Mouse (Mus musculus) stomach, embryonic 16.5 days (tissue): ENCODE measurements around the gene Kat2a. TPM values are rescaled to one million over a fixed set of nuclear protein-coding genes. Genes with fewer than 3 reads are reported as not detected.
A peak's percentile ranks its signal among the peaks of the same experiment; 100 is the strongest.

Experiments
- ATAC-seq: fragments of 200-750 bp; cut with Nextera tagmentation; 2 replicates; pipeline ENCODE4 v1.8.0; 2017; ENCODE audit warnings: moderate number of reproducible peaks, moderate TSS enrichment; ENCODE audit not compliant: insufficient read depth, low FRiP score
- H3K27ac ChIP-seq: fragments of 300-500 bp; sonication (generic); 2 replicates; pipeline ENCODE4 v1.5.1; 2014; ENCODE audit warnings: low read length
- H3K27me3 ChIP-seq: fragments of 300-500 bp; sonication (generic); 2 replicates; pipeline ENCODE4 v1.6.1; 2014; ENCODE audit warnings: low read length, control low read depth, mixed read lengths; ENCODE audit not compliant: control insufficient read depth, insufficient read depth
- H3K36me3 ChIP-seq: fragments of 300-500 bp; sonication (generic); 2 replicates; pipeline ENCODE4 v1.6.1; 2014; ENCODE audit warnings: low read length; ENCODE audit not compliant: control insufficient read depth, insufficient read depth
- H3K4me1 ChIP-seq: fragments of 300-500 bp; sonication (generic); 2 replicates; pipeline ENCODE4 v1.6.1; 2014; ENCODE audit warnings: low read length, control low read depth, mixed read lengths; ENCODE audit not compliant: control insufficient read depth, insufficient read depth
- H3K4me2 ChIP-seq: fragments of 300-500 bp; sonication (generic); 2 replicates; pipeline ENCODE4 v1.6.1; 2014; ENCODE audit warnings: low read depth, low read length, mixed read lengths
- H3K4me3 ChIP-seq: fragments of 300-500 bp; sonication (generic); replicated peaks from 2 replicates; pipeline ENCODE4 v1.5.1; 2014; ENCODE audit warnings: mild to moderate bottlenecking, low read length
- H3K9ac ChIP-seq: fragments of 300-500 bp; sonication (generic); 2 replicates; pipeline ENCODE4 v1.6.1; 2014; ENCODE audit warnings: low read length
- H3K9me3 ChIP-seq: fragments of 300-500 bp; sonication (generic); replicated peaks from 2 replicates; pipeline ENCODE4 v1.6.1; 2016; ENCODE audit warnings: low read length, control low read depth; ENCODE audit not compliant: control insufficient read depth
- WGBS: fragments of 180-500 bp; shearing (Covaris S2); extraction: QIAGEN DNeasy Blood & Tissue Kit; methylation state at CpG from one replicate; pipeline ENCODE4 v1.1.7; 2014; 5-methylcytosine and 5-hydroxymethylcytosine counted together
- polyA plus RNA-seq: library from polyadenylated mRNA; unstranded; fragments of >200 nt; fragmentation: Nextera tagmentation; extraction: Ambion mirVana; gene quantifications from 2 replicates; pipeline ENCODE4 v1.2.1, GENCODE M21; 2015

Kat2a gene
- polyA plus RNA-seq, 1 experiment from 2014 or later = 40.6 TPM

DNA sequence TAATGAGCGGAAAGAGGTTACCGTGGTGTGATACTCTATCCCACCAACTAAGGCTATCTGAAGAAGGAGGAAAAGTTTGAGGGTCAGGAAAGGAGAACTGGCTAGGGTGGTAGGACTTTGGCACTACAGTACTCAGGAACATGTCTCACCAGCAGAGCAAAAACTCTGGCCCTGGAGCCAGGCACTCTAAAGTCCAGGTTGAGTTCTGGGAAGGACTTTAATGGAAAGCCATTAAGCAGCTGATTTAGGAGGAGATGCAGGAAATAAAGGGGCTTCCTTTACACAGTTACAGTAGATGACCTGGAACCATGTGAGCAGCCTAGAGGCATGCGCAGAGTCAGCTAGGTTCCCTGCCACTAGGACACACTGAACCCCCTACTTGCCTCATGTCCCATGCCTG lies 14.9 kb upstream of the Kat2a start:
- Histone ChIP-seq H3K9ac (no peak overlapping the region), H3K4me2 (no peak overlapping the region), H3K36me3 (no peaks in the 10 kb centered on the region), H3K4me3 (no peak overlapping the region), H3K27ac (no peak overlapping the region), H3K4me1 (peaks cover 16% of the 10 kb centered on the region), H3K9me3 (no peaks in the 10 kb centered on the region), H3K27me3 (no peaks in the 10 kb centered on the region)
- ATAC-seq = no peak
- 94% methylated on average over 3 of the region's 3 CpGs for WGBS

DNA sequence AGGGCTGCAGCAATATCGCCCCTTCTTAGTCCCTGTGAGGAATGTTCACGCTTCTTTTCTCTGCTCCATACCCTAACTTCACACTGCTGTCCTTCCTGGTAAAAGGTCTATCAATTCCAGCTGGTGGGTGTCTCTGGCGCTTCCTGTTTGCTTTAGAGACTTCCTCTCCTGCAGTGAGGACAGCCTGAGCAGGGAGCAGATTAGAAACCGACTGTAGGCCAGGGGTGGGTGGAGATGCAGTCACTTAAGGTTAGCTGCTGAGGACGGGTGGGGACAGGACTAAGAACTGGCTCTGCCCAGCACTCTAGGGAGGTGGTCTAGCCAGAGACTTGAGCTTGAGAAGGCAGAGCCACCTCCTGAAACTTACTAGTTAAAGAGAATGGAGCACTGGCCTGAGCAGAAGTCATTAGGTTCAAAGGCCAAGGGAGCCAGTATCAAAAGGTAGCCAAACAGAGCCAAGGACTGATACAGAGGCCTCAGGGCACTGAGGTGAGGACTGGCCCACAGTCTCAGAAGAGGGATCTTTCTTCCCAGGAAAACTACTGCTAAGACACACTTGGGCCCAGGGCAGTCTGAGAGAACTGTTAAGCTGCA lies 12.8 kb upstream of the Kat2a start:
- H3K27ac ChIP-seq = peak overlapping the region; percentile 75
- peak overlapping the region; percentile 55 for H3K9ac ChIP-seq
- no peaks in the 10 kb centered on the region for H3K9me3 ChIP-seq
- no peaks in the 10 kb centered on the region for H3K36me3 ChIP-seq
- no peaks in the 10 kb centered on the region for H3K27me3 ChIP-seq
- peak; percentile 56; the same call in 1 of the 2 replicates for ATAC-seq
- no peak overlapping the region for H3K4me3 ChIP-seq
- 13% methylated on average over 5 of the region's 5 CpGs for WGBS
- H3K4me1 ChIP-seq = peaks cover 28% of the 10 kb centered on the region
- H3K4me2 ChIP-seq = 0 out of 2 replicates have a peak overlapping the region, but pooled peaks have one; percentile 4

DNA sequence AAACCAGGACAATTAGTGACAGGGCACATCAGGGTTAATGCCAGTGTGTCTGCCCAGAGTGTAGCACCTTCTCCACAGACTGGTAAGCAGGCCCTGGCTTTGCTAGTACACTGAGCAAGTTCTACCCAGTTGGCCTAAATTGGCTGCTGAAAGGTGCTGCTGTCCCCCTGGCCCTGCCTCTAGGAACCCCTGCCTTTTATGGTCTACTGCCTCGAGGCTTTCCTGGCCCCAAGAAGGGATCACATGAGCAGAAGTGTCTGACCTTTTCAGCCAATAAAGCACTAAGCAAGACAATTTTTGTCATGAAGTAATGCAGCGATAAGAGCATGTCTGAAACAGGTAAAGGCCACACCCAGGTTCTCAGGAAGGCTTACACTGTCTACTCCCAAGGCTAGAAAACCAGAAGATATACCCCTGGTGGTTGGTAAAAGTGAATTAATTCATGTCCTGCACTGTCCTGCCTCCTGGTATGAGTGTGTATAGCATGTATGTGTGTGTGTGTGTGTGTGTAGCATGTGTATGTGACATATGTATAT lies 10.3 kb upstream of the Kat2a start:
- Histone ChIP-seq H3K9ac (0 out of 2 replicates have a peak overlapping the region, but pooled peaks have one; percentile 4), H3K36me3 (no peaks in the 10 kb centered on the region), H3K4me3 (no peak overlapping the region), H3K9me3 (no peaks in the 10 kb centered on the region), H3K27me3 (no peaks in the 10 kb centered on the region), H3K4me1 (peaks cover 28% of the 10 kb centered on the region), H3K4me2 (no peak overlapping the region), H3K27ac (peak overlapping the region; percentile 64)
- no peak for ATAC-seq
- 58% methylated on average over 2 of the region's 2 CpGs for WGBS

DNA sequence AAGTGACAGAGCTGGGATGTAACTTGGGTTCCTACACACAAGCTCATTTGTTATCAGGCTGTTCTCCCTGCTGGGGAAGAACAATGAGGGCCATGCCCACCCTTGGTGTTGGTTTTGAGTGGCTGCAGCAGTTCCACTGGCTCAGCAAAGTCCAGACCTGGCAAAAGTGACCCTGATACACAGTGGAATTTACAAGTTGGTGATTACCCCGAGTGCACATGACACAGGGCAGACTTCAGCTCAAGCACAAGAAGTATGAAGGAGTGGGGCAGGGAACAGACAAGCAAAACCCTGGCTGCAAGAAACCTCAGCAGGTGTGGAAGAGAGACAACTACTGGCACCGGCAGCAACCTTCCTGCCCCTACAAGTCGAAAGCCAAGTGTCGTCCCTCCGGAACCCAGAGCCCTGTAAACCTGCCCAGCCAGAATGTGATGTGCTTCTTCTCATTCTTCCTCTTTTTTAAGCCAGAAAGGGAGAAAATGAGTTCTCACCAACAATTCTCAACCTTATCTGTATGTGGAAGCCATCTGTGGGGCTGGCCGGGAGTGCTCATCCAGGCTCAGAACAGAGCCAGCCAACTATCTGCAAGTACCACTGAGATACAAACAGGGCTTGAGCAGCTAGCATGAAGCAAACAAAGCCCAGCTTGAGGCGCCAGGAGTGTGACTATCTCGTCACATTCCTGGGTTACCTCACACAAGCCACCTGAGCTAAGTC lies 9.7 kb upstream of the Kat2a start:
- Histone ChIP-seq H3K9ac (0 out of 2 replicates have a peak overlapping the region, but pooled peaks have one; percentile 4), H3K36me3 (no peaks in the 10 kb centered on the region), H3K27me3 (no peaks in the 10 kb centered on the region), H3K4me2 (peak overlapping the region; percentile 14; the same call in 1 of the 2 replicates), H3K9me3 (no peaks in the 10 kb centered on the region), H3K27ac (peak overlapping the region; percentile 64), H3K4me1 (peaks cover 28% of the 10 kb centered on the region), H3K4me3 (no peak overlapping the region)
- WGBS = 62% methylated on average over 8 of the region's 8 CpGs
- ATAC-seq = no peak

DNA sequence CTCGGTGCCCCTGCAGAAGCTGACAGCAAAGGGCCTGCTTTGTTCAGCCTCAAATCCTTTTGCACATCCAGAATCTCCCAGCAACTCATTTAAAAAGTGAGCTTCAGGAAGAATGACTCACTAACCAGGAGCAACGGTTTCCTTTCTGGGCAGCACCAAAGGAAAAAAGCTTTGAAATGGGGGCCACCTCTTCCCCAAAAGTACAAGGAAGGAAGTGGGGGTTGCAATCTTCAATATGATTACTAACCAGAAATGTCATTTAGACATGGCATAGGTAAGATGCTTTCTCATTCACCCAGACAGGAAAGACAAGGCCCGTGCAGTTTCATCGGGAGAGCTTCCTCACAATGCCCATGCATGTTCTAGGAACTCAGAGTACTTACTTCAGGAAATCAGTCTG lies 9.0 kb upstream of the Kat2a start:
- peaks cover 28% of the 10 kb centered on the region for H3K4me1 ChIP-seq
- no peak overlapping the region for H3K9ac ChIP-seq
- no peak overlapping the region for H3K4me2 ChIP-seq
- no peak for ATAC-seq
- WGBS = 59% methylated on average over 4 of the region's 4 CpGs
- H3K9me3 ChIP-seq = no peaks in the 10 kb centered on the region
- H3K36me3 ChIP-seq = no peaks in the 10 kb centered on the region
- H3K4me3 ChIP-seq = no peak overlapping the region
- H3K27ac ChIP-seq = peak overlapping the region; percentile 64
- H3K27me3 ChIP-seq = no peaks in the 10 kb centered on the region

DNA sequence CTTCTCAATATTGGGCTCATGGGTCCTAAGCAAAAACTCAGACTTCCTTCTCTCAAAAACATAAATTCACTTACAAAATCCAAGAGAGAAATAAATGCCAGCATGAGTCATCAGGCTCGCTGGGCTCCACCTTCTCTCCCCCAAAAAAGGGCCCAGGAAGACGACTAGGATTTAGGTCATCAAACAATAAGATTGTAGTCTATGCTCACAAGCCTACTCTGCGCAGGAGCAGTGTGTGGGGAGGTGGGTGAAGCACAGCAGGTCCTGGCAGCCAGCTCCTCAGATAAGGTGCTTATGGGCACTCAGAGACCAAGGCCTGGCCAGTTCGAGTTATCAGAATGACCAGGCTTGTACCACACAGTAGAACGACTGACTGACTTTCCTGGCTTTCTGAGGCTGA lies 8.1 kb upstream of the Kat2a start:
- ATAC-seq = no peak
- Histone ChIP-seq H3K4me2 (no peak overlapping the region), H3K4me1 (peaks cover 26% of the 10 kb centered on the region), H3K4me3 (no peak overlapping the region), H3K9ac (no peak overlapping the region), H3K27me3 (no peaks in the 10 kb centered on the region), H3K27ac (peak overlapping the region; percentile 25; the same call in 1 of the 2 replicates), H3K36me3 (no peaks in the 10 kb centered on the region), H3K9me3 (no peaks in the 10 kb centered on the region)
- 62% methylated on average over 5 of the region's 5 CpGs for WGBS

DNA sequence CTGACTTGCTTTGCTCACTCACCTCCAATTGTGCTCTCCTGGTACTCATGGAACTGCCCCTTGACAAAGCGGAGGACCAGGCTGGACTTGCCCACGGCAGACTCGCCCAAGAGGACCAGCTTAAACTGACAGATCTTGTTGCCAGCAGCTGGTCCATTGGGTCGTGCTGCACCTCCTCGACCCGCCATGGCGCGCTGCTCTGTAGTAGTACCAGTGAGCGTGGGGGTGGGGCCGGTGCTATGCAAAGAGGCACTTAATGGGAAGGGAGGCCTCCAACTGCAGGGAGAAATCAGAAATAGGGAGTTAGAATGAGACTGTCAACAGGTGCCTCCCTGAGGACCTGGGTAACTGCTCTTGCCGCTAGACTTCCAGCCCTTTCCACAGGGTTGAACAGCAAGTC lies 7.6 kb upstream of the Kat2a start:
- no peak for ATAC-seq
- peaks cover 22% of the 10 kb centered on the region for H3K4me1 ChIP-seq
- no peak overlapping the region for H3K4me3 ChIP-seq
- 0 out of 2 replicates have a peak overlapping the region, but pooled peaks have one; percentile 25 for H3K27ac ChIP-seq
- H3K9me3 ChIP-seq = no peaks in the 10 kb centered on the region
- H3K27me3 ChIP-seq = no peaks in the 10 kb centered on the region
- no peak overlapping the region for H3K4me2 ChIP-seq
- H3K9ac ChIP-seq = no peak overlapping the region
- no peaks in the 10 kb centered on the region for H3K36me3 ChIP-seq
- WGBS = 84% methylated on average over 11 of the region's 11 CpGs

DNA sequence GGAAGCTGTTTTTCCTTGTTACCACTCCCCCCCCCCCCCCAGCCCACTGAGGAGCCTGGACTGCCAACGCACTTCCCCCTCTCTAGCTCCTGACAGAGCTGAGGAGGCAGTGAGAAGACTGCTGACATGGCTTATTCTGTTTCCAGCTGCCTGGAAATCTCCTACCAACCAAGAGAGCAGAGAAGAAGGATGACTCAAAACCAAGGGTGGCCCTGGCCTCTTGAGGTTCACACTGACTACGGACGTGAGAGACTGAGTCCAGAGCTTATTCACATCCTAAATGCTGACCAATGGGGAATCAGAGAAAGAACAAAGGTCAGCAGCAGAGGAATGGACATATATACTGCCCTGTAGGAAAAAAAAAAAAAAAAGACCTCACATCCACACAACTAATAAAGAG lies 7.0 kb upstream of the Kat2a start:
- ATAC-seq = no peak
- no peak overlapping the region for H3K4me2 ChIP-seq
- H3K4me3 ChIP-seq = no peak overlapping the region
- no peaks in the 10 kb centered on the region for H3K36me3 ChIP-seq
- no peak overlapping the region for H3K27ac ChIP-seq
- H3K9me3 ChIP-seq = no peaks in the 10 kb centered on the region
- WGBS = 78% methylated on average over 3 of the region's 3 CpGs
- no peak overlapping the region for H3K9ac ChIP-seq
- no peaks in the 10 kb centered on the region for H3K27me3 ChIP-seq
- peaks cover 22% of the 10 kb centered on the region for H3K4me1 ChIP-seq

DNA sequence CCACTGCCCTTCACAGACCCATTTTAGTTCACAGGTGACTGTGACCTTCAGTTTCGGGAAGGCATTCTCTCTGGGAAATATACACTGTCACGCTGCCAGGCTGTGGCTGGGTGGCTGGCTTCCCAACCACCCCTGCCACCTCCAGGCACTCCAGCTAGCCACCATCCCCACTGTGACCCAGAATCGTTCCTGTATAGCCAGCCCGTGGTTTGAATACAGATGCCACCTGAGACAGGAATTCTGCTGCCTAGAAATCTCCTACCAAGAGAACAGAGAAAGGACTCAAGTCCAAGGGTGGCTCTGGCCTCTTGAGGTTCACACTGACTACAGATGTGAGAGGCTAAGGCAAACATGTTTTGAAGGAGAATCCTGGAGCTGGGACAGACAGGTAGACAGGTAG lies 6.6 kb upstream of the Kat2a start:
- Histone ChIP-seq H3K4me2 (no peak overlapping the region), H3K4me1 (peaks cover 26% of the 10 kb centered on the region), H3K27ac (no peak overlapping the region), H3K9me3 (no peaks in the 10 kb centered on the region), H3K9ac (no peak overlapping the region), H3K36me3 (no peaks in the 10 kb centered on the region), H3K4me3 (no peak overlapping the region), H3K27me3 (no peaks in the 10 kb centered on the region)
- no peak for ATAC-seq
- WGBS = 90% methylated on average over 4 of the region's 4 CpGs
